Mouse (Mus musculus): ENCODE data around the gene Zfp213. TPM values are rescaled to one million over a fixed set of nuclear protein-coding genes. Genes with fewer than 3 reads are reported as not detected.
"Not testable (repeated sequence)": the region's sequence is repeated elsewhere in the genome, so short reads cannot be mapped to it uniquely, and the experiment has no call there.

The Zfp213 gene
- polyA plus RNA-seq, 1 experiment from 2014 or later: 16.0 TPM

GRCm38 (mm10) chr17:23598582-23599552 is 34.8 kb upstream of the Zfp213 start, which contains the start of gene Zfp13:
Zfp13 (minus strand) TSS chr17:23599487.
- ATAC-seq (ENCODE audit: low FRiP score): peak; percentile 89
- Histone ChIP-seq H3K27me3 (replicated peaks) (no peaks in the 10 kb centered on the region), H3K27ac (replicated peaks) (peak within 1 kb of the TSS; percentile 63), H3K9ac (replicated peaks) (peak within 1 kb of the TSS; percentile 23), H3K36me3 (no peaks in the 10 kb centered on the region), H3K4me3 (replicated peaks) (peak within 1 kb of the TSS; percentile 41), H3K4me1 (peaks cover 14% of the 10 kb centered on the region), H3K9me3 (replicated peaks) (no peaks in the 10 kb centered on the region), H3K4me2 (peak within 1 kb of the TSS; percentile 63)
- WGBS: 11% methylated on average over 31 of the region's 31 CpGs

GRCm38 (mm10) chr17:23595139-23595538 is 31.1 kb upstream of the Zfp213 start:
- H3K4me2 ChIP-seq; H3K27me3 ChIP-seq (replicated peaks); H3K9ac ChIP-seq (replicated peaks); H3K4me3 ChIP-seq (replicated peaks); ATAC-seq (ENCODE audit: low FRiP score); H3K27ac ChIP-seq (replicated peaks); H3K36me3 ChIP-seq; H3K9me3 ChIP-seq (replicated peaks): not testable (repeated sequence)
- WGBS: 78% methylated on average over 4 of the region's 4 CpGs
- H3K4me1 ChIP-seq: peaks cover 25% of the 10 kb centered on the region

GRCm38 (mm10) chr17:23592926-23593300 is 28.9 kb upstream of the Zfp213 start:
- Histone ChIP-seq H3K27me3 (replicated peaks) (no peaks in the 10 kb centered on the region), H3K36me3 (no peaks in the 10 kb centered on the region), H3K4me2 (peak overlapping the region; percentile 84), H3K9ac (replicated peaks) (peak overlapping the region; percentile 64), H3K27ac (replicated peaks) (peak overlapping the region; percentile 86), H3K9me3 (replicated peaks) (no peaks in the 10 kb centered on the region), H3K4me3 (replicated peaks) (peak overlapping the region; percentile 52), H3K4me1 (peaks cover 11% of the 10 kb centered on the region; the same call in 1 of the 2 replicates)
- ATAC-seq (ENCODE audit: low FRiP score): peak; percentile 80
- WGBS: 14% methylated on average over 13 of the region's 13 CpGs

- Histone ChIP-seq H3K36me3 (no peaks in the 10 kb centered on the region), H3K4me1 (peaks cover 11% of the 10 kb centered on the region; the same call in 1 of the 2 replicates), H3K9ac (replicated peaks) (peak overlapping the region; percentile 64), H3K9me3 (replicated peaks) (no peaks in the 10 kb centered on the region), H3K4me3 (replicated peaks) (peak overlapping the region; percentile 52), H3K4me2 (peak overlapping the region; percentile 84), H3K27me3 (replicated peaks) (no peaks in the 10 kb centered on the region), H3K27ac (replicated peaks) (peak overlapping the region; percentile 86)
- WGBS: 7% methylated on average over 34 of the region's 34 CpGs
- peak; percentile 100 for ATAC-seq (ENCODE audit: low FRiP score)
Measured at GRCm38 (mm10) chr17:23592208-23592925, 28.3 kb upstream of the Zfp213 start.

GRCm38 (mm10) chr17:23587253-23587652 is 23.2 kb upstream of the Zfp213 start:
- H3K27me3 ChIP-seq (replicated peaks): no peaks in the 10 kb centered on the region
- H3K27ac ChIP-seq (replicated peaks): no peak overlapping the region
- peaks cover 31% of the 10 kb centered on the region for H3K4me1 ChIP-seq
- no peak overlapping the region for H3K4me2 ChIP-seq
- 69% methylated on average over 2 of the region's 2 CpGs for WGBS
- H3K4me3 ChIP-seq (replicated peaks): no peak overlapping the region
- no peak for ATAC-seq (ENCODE audit: low FRiP score)
- H3K9me3 ChIP-seq (replicated peaks): no peaks in the 10 kb centered on the region
- H3K9ac ChIP-seq (replicated peaks): no peak overlapping the region
- H3K36me3 ChIP-seq: peaks cover 6% of the 10 kb centered on the region; the same call in 1 of the 2 replicates

- Histone ChIP-seq H3K27ac (replicated peaks) (peak overlapping the region; percentile 72), H3K9ac (replicated peaks) (peak overlapping the region; percentile 83), H3K36me3 (peaks cover 11% of the 10 kb centered on the region), H3K9me3 (replicated peaks) (no peaks in the 10 kb centered on the region), H3K4me3 (replicated peaks) (peak overlapping the region; percentile 76), H3K4me1 (peaks cover 29% of the 10 kb centered on the region), H3K27me3 (replicated peaks) (no peaks in the 10 kb centered on the region), H3K4me2 (peak overlapping the region; percentile 93)
- peak; percentile 92 for ATAC-seq (ENCODE audit: low FRiP score)
- WGBS: under 1% methylated on average over 22 of the region's 22 CpGs
Measured at GRCm38 (mm10) chr17:23585721-23586491, 21.9 kb upstream of the Zfp213 start.

- peak overlapping the region; percentile 76 for H3K4me3 ChIP-seq (replicated peaks)
- peaks cover 29% of the 10 kb centered on the region for H3K4me1 ChIP-seq
- peak overlapping the region; percentile 83; the same call in 1 of the 2 replicates for H3K9ac ChIP-seq (replicated peaks)
- peak overlapping the region; percentile 93 for H3K4me2 ChIP-seq
- H3K9me3 ChIP-seq (replicated peaks): no peaks in the 10 kb centered on the region
- H3K27me3 ChIP-seq (replicated peaks): no peaks in the 10 kb centered on the region
- H3K27ac ChIP-seq (replicated peaks): no peak overlapping the region
- 87% methylated on average over 8 of the region's 8 CpGs for WGBS
- H3K36me3 ChIP-seq: peaks cover 22% of the 10 kb centered on the region
- no peak for ATAC-seq (ENCODE audit: low FRiP score)
Measured at GRCm38 (mm10) chr17:23584786-23585185, 20.7 kb upstream of the Zfp213 start.

GRCm38 (mm10) chr17:23575951-23576552 is 12.0 kb upstream of the Zfp213 start:
- H3K4me2 ChIP-seq: no peak overlapping the region
- no peak overlapping the region for H3K27ac ChIP-seq (replicated peaks)
- no peak for ATAC-seq (ENCODE audit: low FRiP score)
- H3K27me3 ChIP-seq (replicated peaks): no peaks in the 10 kb centered on the region
- no peaks in the 10 kb centered on the region for H3K9me3 ChIP-seq (replicated peaks)
- H3K36me3 ChIP-seq: peaks cover 73% of the 10 kb centered on the region
- 96% methylated on average over 38 of the region's 38 CpGs for WGBS
- no peaks in the 10 kb centered on the region for H3K4me1 ChIP-seq
- no peak overlapping the region for H3K9ac ChIP-seq (replicated peaks)
- H3K4me3 ChIP-seq (replicated peaks): no peak overlapping the region

- no peak overlapping the region for H3K27ac ChIP-seq (replicated peaks)
- H3K36me3 ChIP-seq: peaks cover 54% of the 10 kb centered on the region
- no peaks in the 10 kb centered on the region for H3K4me1 ChIP-seq
- H3K4me2 ChIP-seq: no peak overlapping the region
- H3K27me3 ChIP-seq (replicated peaks): no peaks in the 10 kb centered on the region
- H3K9me3 ChIP-seq (replicated peaks): no peaks in the 10 kb centered on the region
- no peak overlapping the region for H3K4me3 ChIP-seq (replicated peaks)
- no peak for ATAC-seq (ENCODE audit: low FRiP score)
- WGBS: 92% methylated on average over 8 of the region's 8 CpGs
- H3K9ac ChIP-seq (replicated peaks): no peak overlapping the region
Measured at GRCm38 (mm10) chr17:23574130-23574529, 10.1 kb upstream of the Zfp213 start.

- WGBS: 85% methylated on average over 6 of the region's 6 CpGs
Measured at GRCm38 (mm10) chr17:23572059-23572458, 8.0 kb upstream of the Zfp213 start.

GRCm38 (mm10) chr17:23571084-23571483 is 7.0 kb upstream of the Zfp213 start:
- no peaks in the 10 kb centered on the region for H3K27me3 ChIP-seq (replicated peaks)
- WGBS: 21% methylated on average over 5 of the region's 5 CpGs
- no peak for ATAC-seq (ENCODE audit: low FRiP score)
- no peak overlapping the region for H3K4me3 ChIP-seq (replicated peaks)
- peaks cover 28% of the 10 kb centered on the region for H3K36me3 ChIP-seq
- H3K9me3 ChIP-seq (replicated peaks): no peaks in the 10 kb centered on the region
- no peak overlapping the region for H3K4me2 ChIP-seq
- no peak overlapping the region for H3K27ac ChIP-seq (replicated peaks)
- no peaks in the 10 kb centered on the region for H3K4me1 ChIP-seq
- no peak overlapping the region; the same call in 1 of the 2 replicates for H3K9ac ChIP-seq (replicated peaks)

More at GRCm38 (mm10) chr17:23572059-23572458, 8.0 kb upstream of the Zfp213 start:
- Histone ChIP-seq H3K27ac (replicated peaks) (no peak overlapping the region), H3K4me2 (no peak overlapping the region), H3K4me3 (replicated peaks) (no peak overlapping the region), H3K9me3 (replicated peaks) (no peaks in the 10 kb centered on the region), H3K4me1 (no peaks in the 10 kb centered on the region), H3K36me3 (peaks cover 38% of the 10 kb centered on the region), H3K9ac (replicated peaks) (no peak overlapping the region), H3K27me3 (replicated peaks) (no peaks in the 10 kb centered on the region)
- no peak for ATAC-seq (ENCODE audit: low FRiP score)
